Mouse (Mus musculus): ENCODE measurements around the gene Arap2.
"Not testable (repeated sequence)": the region's sequence is repeated elsewhere in the genome, so short reads cannot be mapped to it uniquely, and the experiment has no call there.

Arap2 gene

DNA sequence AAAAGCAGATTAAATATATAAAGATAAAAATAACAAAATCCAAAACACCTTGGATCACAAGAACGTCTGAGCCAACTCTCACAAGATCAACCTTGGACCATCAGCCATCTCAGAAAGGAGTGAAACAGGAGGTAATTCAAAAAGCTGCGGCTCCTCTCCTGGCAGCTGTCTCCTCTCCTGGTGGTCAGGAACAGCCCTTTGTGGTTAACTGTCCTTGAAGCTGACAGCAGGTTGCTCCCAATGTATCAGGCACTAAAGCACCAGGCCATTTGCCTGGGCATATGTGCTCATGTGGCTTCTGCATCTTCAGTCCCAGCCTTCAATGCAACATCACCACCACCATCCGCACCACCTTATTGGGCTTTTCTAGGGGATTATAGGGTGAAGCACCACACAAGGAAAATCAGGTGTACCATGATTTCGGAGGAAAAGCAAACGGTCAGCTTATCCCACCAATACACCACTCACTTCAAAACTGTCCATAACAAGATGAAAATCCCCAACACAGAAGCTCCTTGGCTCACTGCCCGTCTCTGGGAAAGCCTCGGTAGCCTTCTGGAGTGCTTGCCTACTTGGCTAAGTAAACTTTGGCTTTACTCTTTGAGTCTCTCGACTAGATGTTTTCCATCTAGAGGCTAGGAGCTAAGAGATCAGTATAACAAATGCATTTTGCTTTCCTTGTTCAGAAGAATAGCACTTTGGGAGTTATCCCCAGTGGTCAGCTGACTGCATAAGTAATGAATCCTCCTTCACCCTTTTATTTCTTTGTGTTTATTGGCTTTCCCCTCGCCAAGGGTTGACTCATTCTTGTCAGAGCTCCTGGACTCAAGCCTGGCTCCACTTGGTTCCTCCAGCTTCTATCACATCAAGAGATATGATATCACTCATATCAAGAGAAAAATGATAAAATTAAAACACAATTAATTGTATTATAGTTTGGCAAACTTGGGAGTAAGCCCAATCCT lies 26.2 kb downstream of the Arap2 start:
- no peak for DNase-seq (ENCODE audit: low spot score)

DNA sequence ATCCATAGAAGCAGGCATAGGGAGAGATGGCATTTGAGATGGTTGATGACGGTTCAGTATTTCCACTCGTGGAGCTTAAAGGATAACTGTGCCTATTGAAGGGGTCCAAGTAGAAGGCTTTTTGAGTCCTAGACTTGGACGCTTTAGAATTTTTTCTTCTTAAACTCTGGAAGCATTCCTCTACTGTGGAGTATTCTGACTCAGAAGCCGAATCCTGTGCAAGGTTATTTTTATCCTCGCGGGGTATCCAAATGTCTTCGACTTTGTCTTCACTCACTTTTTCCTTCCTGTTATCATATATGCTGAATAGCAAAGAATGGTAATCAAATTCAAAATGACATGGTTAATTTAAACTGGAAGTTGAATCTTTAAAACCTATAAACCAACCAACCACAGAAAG lies 35.4 kb downstream of the Arap2 start:
- DNase-seq (ENCODE audit: low spot score), result not testable (repeated sequence)

DNA sequence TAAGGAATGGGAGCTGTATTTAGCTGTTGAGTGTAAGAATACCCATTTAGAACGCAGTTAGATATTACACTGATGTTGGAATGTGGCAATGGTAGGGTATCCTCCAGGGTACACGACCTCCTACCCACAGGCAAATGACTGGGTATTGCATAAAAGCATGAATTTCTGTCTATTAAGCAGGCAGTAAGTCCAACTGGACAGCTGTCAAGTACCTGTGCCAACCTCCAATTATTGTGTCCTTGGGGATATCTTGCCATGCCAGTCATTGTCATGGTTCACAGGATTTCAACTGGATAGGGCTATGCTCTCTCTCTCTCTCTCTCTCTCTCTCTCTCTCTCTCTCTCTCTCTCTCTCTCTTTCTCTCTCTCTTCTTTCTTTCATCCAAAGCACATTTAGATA lies 40.4 kb downstream of the Arap2 start:
- no peak for DNase-seq (ENCODE audit: low spot score)

GRCm38 (mm10) chr5:62723261-62724105 lies 42.5 kb downstream of the Arap2 start:
- peak; percentile 5 for DNase-seq (ENCODE audit: low spot score)

GRCm38 (mm10) chr5:62716468-62716867 lies 49.5 kb downstream of the Arap2 start:
- DNase-seq (ENCODE audit: low spot score), result no peak

DNA sequence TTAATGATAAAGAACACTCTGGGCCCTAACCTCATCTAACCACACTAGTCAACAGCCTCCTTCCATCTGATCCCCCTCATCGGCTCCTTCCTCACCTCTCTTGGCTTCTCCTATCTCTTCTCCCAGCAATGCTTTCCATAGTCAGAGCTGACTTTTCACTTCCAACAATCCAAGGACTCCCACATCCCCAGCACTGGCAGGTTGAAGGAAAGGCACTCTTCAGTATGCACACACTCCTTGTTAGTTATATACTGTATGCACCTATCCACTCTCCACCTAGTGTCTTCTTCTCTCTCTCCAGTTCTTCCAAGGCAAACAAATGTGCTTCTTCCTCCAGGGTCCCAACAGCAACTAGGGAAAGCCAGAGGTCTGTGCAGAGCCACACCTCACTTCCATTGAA lies 50.0 kb downstream of the Arap2 start:
- no peak for DNase-seq (ENCODE audit: low spot score)

DNA sequence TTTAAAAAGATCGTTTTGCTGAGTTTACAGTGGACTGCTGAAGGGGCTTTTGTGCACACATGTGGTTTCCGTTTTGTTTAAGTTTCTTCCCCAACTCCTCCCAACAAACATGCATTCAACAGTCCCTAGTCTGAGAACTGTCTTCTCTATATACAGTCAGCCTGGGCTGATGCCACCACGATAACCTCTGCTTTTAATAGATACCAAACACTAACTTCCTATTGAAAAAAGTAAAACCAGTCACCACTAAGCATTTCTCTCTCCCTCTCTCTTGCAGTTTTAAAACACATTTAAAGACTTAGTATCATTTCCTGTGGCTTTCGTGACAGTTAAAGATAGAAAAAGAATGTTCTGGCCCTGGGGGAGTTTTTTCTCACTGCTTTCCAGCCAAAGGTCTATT lies 50.5 kb downstream of the Arap2 start:
- no peak for DNase-seq (ENCODE audit: low spot score)

DNA sequence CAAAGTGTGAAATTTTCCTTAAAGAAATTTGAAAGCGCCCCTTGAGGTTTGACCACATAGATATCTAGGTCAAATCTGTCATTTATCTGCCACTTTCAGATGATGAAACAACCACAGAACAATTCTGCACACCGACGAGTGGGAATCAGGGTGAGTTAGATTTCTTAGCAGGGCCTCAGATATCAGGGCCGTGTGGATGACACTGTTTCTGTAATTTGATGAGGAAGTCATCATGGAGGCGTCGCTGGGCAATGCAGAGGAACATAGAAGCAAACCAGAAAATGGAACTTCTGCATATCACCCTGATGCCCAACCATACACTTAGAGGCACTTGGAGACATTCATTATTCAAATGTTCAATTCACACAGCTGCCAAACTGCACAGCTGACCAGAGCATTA lies 55.0 kb downstream of the Arap2 start:
- DNase-seq (ENCODE audit: low spot score), result no peak

DNA sequence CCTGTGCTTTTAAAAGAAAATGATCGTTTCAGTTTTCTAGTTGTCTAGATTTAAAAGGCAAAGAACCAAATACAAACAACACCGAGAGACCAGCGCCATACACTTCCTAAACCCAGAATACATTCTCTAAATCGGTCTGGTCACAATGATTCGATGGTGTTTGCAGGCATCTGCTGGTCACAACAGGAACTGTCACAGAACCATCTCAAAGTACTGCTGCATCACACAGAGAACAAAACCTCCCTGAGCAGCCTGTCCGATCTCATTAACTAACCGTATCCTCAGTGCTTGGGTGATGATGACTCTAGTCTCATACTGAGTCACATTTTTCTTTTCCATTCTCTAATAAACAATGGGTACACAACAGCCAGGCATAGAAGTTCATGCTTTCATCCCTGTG lies 59.1 kb downstream of the Arap2 start:
- DNase-seq (ENCODE audit: low spot score), result peak; percentile 69

DNA sequence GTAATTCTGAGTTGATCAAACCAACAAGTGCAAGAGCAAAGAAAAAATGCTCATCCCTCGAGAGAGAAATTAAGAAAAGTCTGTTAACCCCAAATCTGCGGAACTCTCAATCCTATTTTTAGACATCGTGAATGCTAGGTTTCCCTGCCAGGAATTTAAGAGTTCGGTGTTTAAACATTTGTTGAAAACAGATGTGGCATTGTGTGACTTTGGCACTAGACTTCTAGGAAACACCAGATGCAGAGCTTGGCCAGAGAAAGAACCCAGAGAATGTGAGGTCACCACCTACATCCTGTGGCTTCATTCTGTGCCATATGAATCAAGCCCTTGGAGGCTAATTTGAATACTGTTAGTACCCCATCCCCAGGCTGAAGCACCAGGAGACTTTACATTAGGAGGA lies 76.0 kb downstream of the Arap2 start:
- peak; percentile 22 for DNase-seq (ENCODE audit: low spot score)

DNA sequence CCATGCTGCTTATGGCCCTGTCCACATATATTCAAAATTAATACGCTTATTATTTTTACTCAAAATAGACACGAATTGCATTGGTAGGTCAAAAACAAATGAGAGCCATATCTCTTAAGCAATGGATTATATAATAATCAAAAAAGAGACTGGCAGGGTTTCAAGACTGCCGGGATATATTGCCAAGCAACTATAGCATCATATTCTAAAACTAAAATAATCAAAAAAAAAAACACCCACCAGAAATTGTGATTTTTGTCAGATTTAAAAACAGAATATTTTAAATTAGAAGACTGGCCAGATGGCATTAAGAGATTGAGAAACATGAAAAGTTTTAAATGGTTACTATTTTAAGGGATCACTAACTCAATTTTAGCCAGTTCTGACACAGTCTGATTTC lies 82.2 kb downstream of the Arap2 start:
- DNase-seq (ENCODE audit: low spot score), result no peak

DNA sequence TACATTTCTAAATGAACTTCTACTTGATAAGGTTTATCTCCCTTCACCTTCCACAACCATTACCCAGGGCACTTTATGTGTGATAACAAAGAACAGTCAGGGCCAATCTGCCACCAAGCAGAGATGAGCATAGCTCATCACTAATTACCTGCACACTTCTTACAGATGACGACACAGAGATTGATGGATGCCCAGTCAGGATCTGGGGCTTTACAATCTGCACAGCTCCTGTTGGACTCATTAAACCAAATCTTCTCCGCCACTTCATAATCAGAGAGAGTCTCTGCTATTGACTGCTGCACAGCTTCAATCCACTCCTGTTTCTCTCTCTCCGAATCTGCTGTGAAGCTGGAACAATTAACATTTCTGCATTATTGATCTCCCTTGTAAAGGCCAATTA lies 82.8 kb downstream of the Arap2 start:
- DNase-seq (ENCODE audit: low spot score), result no peak

DNA sequence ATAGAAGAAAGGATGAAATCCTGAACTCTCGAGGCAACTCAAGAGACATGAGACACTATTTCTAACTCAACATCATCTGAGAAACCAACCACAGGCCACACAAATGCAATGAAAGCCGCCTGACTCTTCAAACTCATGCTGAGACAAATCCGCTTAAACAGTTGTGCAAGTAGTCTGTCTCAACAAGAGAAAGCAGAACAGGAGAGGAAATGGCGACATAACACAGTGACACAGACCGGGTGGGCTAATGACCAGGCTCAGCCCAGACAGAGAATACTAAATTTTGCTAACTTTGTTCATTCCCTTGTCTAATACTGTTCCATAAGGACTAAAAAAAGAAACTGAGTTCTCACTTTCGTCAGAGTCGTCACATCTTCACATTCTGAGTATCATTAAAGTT lies 88.6 kb downstream of the Arap2 start:
- DNase-seq (ENCODE audit: low spot score), result no peak

DNA sequence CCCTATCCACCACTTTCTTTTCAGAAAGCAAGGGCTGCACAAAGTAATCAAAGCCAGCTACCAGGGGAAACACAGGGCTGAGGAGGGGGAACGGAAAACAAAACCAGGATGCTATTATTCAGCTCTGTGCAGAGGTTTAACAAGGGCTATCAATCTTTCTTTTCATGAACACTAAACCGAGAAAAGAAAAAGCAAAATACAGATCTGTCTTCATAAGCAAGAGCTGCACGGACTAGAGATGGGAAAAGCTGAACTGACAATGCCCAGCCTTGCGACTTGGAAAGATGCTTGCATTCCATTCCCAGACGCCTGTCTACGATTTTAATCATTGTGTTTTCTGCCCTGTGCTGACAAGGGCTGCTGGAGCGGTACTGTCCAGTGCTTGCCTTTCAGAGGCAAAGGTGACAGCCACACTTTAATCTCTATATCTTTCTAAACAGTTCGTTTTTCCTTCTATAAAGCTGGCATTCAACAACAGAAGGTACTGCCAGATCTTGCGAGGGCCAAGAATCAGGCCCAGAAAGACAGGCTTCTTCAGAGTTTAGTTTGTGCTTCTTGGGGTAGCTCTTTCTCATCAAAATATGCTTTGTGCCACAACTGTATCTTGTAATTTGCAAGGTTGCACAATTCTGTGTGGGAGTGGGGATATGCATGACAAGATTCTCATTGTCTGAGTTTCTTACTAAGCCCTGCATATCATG lies 93.1 kb downstream of the Arap2 start:
- peak; percentile 47 for DNase-seq (ENCODE audit: low spot score)

DNA sequence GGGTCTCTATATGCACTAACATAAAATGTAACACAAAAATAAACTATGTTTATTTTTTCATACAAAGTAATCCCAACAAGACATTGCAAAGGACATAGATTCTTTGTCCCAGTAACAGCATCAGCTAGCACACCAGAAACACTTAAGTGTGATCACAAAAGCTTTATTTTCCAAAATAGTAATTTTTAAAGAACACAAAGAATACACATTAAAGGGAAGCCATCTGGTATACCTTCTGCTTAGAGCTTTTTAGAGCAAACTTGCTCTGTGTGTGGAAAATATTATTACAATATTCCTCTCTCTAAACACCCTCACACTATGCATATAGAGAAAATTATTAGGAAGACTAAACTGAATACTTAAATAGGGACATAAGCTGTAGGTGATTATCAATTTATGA lies 100.6 kb downstream of the Arap2 start:
- no peak for DNase-seq (ENCODE audit: low spot score)

DNA sequence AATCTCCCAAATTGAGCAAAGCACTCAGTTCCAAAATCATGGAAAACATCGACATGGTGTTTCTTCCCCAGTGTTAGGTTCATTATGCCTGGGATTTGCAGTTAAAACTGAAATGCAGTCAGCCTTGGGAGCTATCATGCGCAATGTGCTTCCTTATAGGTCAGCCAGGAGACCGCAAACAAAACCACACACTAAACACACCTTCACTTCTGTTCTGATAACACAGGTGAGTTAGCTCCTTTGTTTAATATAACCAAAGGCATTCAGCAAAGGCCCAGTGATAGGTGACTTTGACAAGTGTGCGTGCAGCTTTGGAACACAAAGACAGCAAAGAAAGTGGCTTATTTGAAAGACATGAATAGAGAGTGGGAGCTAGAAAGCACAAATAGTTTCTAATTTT lies 101.1 kb downstream of the Arap2 start:
- DNase-seq (ENCODE audit: low spot score), result no peak

- no peak for DNase-seq (ENCODE audit: low spot score)
Measured at GRCm38 (mm10) chr5:62663206-62663605, 102.8 kb downstream of the Arap2 start.

DNA sequence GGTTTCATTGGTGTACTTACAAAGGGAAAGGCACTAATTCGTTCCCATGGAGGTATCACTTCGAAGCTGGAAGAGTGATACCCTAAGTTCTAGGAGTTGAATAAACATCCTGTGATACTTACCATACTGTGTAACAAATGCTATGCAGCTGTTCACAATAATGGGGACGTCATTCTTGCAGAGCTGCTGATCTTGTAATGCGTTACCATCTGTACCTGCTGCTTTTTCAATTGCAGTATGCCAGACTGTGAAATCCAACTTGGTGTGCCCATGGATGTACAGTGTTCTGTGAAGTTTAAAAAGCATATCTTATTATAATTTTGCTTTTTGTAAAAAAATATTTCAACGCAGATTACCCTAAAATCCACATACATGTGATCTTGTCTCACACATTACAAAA lies 112.0 kb downstream of the Arap2 start:
- DNase-seq (ENCODE audit: low spot score), result peak; percentile 13

DNA sequence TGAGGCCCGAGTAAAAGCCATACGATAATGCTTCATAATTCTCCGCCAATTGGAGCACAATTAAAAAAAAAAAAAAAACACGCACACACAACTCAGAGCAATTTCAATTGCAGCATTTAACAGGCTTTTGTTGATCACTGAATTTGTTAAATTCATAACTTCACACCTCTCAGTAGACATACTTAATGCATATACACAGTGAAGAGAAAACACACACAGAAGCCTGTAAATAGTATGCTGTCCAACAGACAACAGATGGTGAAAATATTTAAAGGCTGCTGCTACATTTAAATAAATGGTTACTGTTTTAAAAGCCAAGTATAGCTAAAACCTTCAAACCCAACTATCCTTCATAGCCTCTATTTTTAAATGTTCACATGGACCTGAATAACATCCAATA lies 123.6 kb downstream of the Arap2 start:
- DNase-seq (ENCODE audit: low spot score), result no peak

DNA sequence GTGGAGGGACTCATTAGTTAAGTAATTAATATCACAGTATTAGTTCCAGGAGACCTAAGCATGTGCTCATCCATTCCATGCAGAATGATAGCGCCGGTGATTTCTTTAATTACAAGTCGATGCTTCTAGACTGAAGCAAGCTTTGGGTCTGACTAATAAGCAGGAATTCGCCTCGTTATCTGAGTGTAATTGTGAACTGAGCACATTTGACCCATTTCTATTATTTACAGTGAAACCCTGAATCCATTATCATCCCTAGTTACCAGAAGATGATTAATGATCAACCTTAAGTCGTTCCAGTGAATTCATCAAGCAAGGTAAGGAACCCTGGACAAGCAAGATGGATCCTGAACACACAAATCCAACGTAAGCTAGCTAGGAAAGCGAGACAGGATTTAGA lies 125.5 kb downstream of the Arap2 start:
- DNase-seq (ENCODE audit: low spot score), result no peak

DNA sequence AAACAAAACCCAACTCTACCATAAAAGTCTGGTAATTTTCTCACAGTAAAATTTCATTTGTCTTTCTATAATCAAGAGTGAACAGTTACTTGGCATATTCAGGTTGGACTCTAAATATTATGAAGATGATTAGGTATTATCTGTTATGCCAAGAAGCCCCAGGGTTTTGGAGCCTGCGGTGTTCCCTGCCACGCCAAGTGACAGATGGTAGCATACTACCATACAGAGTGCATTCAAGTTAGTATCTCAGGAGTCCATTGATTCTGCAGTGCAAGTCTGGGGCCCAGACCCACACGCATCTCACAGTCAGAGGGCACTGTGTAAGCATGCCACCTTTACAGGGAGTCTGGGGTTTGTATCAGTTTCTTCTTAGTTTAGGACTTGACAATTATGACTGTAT lies 129.6 kb downstream of the Arap2 start:
- no peak for DNase-seq (ENCODE audit: low spot score)

DNA sequence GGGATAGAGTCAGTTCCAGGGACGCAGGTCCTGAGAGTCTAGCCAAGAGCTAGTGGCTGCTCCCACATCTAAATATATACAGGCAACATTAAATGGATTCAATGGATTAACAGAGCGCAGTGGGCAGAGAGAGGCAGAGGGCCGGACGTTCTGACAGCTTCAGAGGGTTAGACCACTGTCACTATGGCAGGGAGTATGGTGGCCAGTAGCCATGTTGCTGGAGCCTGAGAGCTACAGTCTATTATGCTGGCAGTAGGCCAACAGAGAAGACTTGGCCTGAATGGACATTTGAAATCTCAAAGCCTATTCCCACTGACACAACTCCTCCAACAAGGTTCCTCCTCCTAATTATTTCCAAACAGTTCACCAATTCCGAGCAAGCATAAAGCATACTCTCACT lies 137.1 kb downstream of the Arap2 start:
- no peak for DNase-seq (ENCODE audit: low spot score)

All from embryo, embryonic 10.5 days (tissue).